Mouse (Mus musculus) kidney, postnatal 10 days (tissue): ENCODE data around the gene Men1.
"Not testable (repeated sequence)": the region's sequence is repeated elsewhere in the genome, so short reads cannot be mapped to it uniquely, and the experiment has no call there.

Experiments used
- DNase-seq: peaks from one replicate; pipeline ENCODE4 v3.0.0; 2021; ENCODE audit warnings: mixed read lengths

Men1 gene

DNA sequence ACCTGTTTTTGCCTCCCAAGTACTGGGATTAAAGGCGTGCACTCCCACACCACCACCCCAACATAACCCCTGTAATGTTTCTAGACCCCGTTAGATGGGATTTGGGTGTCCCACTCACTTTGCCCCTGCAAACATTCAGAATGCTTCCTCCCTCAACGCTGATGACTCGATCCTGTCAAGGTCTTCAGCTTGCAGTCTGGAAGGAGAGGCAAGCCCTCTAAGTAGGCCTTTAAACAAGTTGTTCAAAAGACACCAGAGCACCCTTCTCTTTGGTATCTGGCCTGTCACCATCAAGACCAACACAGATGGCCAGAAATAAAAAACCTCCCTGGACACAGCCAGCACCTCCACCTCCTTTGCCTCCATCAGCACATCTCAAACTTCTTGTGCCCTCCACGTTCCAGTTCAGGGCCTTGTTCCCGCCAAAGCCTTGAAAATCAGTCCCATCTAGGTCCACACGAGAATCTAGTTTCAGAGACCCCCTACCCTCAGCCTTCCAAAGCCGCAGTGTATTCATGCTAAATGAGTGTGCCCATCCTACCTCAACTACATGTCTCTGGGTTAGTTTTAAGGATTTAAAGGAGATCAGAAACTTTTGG lies 29.2 kb upstream of the Men1 start:
- no peak for DNase-seq

DNA sequence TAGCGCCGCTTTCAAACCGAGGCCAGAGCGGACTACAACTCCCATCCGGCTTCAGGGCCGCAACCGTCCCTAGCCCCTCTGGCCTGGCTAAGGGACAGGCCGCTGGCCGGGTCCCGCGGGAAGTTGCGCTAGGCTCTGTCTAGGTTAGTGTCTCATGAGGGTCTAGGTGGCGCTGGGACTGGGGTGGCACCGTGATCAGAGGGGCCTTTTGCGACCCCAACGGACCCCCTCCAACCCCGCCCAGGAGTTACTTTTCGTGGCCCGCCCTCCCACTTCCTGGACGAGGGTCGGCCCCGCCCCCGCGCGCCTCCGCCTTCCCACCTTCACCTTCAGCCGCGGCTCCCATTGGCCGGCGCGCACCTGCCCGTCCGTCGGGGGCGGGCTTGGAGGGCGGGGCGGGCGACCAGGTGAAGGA lies 28.6 kb upstream of the Men1 start, which contains the start of gene Cdc42bpg:
TSS of gene Cdc42bpg (plus strand) at position 320 of the 415 bp plus-strand sequence.
- DNase-seq, result peak; percentile 95

GRCm38 (mm10) chr19:6306586-6306985 lies 28.2 kb upstream of the Men1 start:
- DNase-seq, result peak; percentile 92

DNA sequence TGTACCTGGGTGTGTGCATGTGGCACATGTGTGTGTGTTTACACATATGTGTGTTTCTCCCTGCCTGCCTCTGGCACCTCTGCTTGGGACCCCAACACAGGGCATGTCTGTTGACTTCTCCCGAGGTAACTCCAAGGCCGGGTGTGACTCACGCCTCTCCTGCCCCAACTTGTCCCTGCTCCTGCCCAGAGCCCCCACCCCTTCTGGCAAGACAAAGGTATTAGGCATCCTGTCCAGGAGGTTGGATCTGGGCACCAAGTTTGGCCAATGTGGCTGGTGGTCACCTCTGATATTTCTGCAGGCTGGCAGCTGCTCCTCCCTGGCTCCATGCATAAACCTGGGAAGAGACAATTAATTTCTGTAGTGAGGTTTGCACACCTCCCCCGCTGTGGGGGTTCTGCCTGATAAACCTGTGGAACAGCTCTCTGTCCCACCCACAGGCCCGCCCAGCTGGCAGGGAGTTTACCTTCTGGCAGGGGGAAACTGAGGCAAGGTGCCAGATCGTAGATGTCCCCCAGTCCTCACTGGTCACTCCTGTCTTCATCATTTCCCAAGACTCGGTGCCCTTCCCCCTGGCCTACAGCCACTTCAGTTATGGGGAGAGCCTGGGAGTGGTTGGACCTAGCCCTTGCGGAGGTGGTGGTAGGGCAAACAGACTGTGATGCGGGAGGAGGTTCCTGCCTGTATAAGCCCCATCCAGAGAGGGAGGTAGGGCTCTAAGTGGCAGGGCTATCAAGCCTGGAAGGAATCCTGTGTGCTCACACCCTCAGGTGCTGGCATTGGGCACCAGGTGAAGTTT lies 26.8 kb upstream of the Men1 start:
- no peak for DNase-seq

DNA sequence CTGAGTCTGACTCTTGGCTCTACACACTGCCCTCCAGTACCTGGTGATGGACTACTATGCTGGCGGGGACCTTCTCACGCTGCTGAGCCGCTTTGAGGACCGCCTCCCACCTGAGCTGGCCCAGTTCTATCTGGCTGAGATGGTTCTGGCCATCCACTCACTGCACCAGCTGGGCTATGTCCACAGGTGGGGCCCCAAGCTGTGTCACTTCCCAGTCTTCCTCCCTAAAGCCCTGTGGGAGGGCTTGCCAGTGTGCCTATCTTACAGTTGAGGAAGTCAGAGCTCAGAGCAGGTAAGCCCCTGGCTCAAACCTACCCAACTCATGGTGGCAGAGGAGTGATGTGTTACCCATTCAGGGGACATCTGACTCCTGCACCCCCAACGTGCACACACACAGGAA lies 24.6 kb upstream of the Men1 start:
- no peak for DNase-seq

DNA sequence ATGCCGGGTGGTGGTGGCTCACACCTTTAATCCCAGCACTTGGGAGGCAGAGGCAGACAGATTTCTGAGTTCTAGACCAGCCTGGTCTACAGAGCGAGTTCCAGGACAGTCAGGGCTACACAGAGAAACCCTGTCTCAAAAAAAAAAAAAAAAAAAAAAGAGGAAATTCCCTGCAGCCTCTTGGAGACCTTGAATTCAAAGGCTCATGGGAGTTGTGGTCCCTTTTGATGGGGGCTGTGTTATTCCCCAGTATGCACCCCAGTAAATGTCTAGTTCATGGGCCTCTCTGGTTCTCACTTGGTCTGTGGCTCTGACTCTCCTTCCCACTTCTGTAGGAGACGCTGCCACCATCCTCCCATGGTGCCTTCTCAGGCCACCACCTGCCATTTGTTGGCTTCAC lies 23.0 kb upstream of the Men1 start:
- DNase-seq, result not testable (repeated sequence)

DNA sequence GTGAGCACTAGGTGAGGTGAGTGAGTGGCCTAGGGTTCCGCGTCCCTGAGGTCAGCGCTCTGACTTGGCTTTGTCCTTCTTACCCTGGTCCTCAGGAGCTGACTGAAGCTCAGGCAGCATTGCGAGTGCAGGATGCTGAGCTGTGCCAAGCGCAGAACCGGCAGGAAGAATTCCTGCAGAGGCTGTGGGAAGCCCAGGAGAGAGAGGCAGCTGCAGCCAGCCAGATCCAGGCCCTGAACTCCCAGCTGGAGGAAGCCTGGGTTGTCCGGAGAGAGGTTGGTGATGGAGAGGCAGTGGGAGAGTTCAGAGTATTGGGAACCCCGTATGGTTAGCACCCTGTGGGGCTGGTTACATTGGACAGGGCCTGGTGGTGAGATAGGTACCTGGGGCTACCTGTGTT lies 21.0 kb upstream of the Men1 start:
- no peak for DNase-seq

DNA sequence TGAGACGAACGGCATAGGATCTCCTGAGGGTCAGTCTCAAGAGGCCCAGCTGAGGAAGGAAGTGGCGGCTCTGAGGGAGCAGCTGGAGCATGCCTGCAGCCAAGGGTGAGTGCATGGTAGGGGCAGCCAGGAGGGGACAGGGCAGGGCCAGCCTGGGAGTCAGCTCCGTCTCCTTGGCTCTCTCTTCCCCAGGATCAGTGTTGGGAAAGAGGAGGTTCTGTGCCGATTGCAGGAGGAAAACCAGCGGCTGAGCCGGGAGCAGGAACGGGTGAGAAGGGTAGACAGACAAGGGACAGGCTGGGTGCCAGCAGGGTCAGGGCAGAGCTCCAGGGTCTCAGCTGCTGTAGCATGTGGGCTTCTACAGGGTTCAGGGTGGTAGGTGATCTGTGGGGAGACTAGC lies 20.3 kb upstream of the Men1 start:
- DNase-seq, result no peak

DNA sequence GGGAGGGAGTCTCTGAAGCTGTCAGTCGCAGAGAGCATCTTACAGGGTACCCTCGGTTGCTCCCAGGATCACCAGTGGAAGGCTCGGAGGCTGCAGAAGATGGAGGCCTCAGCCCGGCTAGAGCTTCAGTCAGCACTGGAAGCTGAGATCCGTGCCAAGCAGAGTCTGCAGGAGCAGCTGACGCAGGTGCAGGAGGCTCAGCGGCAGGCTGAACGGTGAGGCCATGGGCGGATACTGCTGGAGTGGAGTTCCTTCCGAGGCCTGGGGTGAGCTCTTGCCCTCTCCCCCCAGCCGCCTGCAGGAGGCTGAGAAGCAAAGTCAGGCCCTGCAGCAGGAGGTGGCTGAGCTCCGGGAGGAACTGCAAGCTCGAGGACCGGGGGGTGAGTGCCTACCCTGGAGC lies 19.2 kb upstream of the Men1 start:
- DNase-seq, result no peak

- DNase-seq, result no peak
Observed at GRCm38 (mm10) chr19:6318145-6318544, 16.6 kb upstream of the Men1 start.

DNA sequence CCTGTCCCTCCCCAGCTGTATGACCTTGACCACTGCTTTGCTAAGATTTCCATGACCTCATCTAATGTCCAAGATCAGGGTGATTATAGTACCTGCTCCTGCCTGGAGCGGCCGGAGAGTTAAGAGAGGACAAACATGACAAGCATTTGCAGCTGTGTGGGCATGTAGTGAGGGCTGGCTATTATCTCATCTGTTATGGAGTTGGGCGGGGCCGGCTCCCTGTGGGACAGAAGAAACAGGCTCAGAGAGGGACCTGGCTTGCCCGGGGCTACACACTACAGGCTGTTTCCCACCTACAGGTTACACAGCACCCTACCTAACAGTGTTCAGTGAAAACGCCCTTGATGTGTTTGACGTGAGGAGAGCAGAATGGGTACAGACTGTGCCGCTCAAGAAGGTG lies 13.4 kb upstream of the Men1 start:
- no peak for DNase-seq

DNA sequence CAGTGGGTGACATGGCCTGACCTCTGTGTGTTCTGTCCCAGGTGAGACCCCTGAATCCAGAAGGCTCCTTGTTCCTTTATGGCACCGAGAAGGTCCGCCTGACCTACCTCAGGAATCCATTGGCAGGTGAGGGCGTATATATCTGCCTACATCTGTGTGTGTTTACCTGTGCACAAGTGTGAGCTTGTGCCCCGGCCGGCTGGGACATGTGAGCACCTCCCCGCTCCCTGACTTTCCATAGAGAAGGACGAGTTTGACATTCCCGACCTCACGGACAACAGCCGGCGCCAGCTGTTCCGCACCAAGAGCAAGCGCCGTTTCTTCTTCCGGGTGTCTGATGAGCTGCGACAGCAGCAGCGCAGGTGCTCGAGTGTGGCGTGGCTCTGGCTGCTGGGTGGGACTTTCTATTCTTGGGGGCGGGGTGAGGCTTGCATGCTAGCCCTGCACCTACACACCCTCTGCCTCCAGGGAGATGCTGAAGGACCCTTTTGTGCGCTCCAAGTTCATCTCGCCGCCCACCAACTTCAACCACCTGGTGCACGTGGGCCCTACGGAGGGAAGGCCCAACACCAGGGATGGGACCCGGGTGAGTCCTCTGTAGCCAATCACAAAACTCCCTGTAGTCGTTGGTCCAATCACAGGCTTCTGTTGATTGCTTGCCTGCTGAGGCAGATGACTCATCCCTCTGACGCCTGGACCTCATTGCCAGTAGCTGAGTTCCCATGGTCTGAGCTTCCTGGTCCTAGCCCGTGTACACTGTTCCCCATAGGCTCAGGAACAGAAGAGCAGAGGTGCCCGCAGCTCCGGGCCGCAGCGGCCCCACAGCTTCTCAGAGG lies 12.8 kb upstream of the Men1 start:
- peak; percentile 41 for DNase-seq

GRCm38 (mm10) chr19:6324751-6325150 lies 10.0 kb upstream of the Men1 start:
- no peak for DNase-seq

DNA sequence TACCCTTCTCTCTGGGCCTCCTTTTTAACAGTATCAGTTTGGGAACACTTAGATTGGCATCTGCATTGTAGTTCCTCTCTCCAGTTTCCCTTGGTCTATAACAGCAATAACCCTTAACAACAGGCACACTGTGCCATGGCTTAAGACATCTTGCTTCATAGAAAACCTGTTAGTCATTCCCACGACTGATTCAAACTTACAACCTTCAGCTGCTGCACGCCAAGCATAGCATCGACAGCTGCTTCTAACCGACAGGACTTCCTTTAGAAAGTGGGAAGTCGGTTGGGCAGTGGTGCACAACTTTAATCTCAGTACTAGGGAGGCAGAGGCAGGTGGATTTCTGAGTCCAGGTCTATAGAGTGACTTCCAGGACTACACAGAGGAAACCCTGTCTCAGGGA lies 3.6 kb upstream of the Men1 start:
- no peak for DNase-seq

GRCm38 (mm10) chr19:6331719-6332516 lies 2.9 kb upstream of the Men1 start:
- peak; percentile 67 for DNase-seq

- DNase-seq, result no peak
Observed at GRCm38 (mm10) chr19:6333761-6334595, 801 bp upstream of the Men1 start.

DNA sequence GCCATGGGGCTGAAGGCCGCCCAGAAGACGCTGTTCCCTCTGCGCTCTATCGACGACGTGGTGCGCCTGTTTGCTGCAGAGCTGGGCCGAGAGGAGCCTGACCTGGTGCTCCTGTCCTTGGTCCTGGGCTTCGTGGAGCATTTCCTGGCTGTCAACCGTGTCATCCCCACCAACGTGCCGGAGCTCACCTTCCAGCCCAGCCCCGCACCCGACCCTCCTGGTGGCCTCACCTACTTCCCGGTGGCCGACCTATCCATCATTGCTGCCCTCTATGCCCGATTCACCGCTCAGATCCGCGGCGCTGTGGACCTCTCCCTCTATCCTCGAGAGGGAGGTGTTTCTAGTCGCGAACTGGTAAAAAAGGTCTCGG lies 664 bp downstream of the Men1 start:
- DNase-seq, result peak; percentile 57

GRCm38 (mm10) chr19:6336920-6337319 lies 2.1 kb downstream of the Men1 start:
- DNase-seq, result no peak

DNA sequence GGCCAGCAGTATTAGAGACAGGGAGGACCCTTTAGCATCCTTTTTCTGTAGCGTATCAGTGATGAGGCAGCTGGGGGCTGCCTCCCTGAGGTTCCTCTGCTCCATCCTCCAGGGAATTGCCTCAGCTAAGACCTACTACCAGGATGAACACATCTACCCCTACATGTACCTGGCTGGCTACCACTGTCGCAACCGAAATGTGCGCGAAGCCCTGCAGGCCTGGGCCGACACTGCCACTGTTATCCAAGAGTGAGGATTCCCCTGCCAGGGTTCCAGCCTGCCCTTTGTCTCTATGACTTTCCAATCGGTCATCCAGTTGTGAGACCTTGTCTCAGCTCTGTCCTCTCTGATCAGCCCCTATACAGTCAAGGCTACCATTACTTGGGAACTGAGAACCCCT lies 3.4 kb downstream of the Men1 start:
- no peak for DNase-seq

DNA sequence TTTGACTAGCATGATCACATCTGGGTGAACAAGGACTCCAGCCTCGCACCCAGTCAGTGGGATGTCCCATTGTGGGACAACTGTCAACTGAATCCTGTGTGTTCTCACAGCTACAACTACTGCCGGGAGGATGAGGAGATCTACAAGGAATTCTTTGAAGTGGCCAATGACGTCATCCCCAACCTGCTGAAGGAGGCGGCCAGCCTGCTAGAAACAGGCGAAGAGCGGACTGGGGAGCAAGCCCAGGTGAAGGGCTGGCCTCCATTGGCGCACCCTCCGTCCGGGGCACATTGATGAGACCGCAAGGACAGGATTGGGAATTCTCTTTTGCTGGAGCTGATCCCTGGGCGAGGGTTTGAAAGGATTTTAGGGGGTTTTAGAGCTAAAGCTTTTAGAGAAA lies 3.9 kb downstream of the Men1 start:
- DNase-seq, result no peak

DNA sequence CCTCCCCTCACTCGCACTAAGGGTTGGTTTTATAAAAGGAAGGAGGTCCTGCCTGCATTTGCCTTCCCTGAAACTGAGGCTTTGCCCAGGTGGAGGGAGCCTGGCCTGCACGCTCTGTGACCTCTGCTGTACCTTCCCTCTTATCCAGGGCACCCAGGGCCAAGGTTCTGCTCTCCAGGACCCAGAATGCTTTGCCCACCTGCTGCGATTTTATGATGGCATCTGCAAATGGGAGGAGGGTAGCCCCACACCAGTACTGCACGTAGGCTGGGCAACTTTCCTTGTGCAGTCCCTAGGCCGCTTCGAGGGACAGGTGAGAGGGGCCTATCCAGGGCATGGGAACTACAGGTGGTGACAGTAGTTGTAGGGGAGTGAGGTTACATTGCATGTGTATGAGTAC lies 4.4 kb downstream of the Men1 start:
- DNase-seq, result no peak
